Mouse (Mus musculus) layer of hippocampus, postnatal 14 days (tissue): Measurements from ENCODE around the gene Pard3b. TPM values are rescaled to one million over a fixed set of nuclear protein-coding genes. Genes with fewer than 3 reads are reported as not detected.
A peak's percentile ranks its signal among the peaks of the same experiment; 100 is the strongest.
"Not testable (repeated sequence)": the region's sequence is repeated elsewhere in the genome, so short reads cannot be mapped to it uniquely, and the experiment has no call there.

Experiments used
- DNase-seq, 2 experiments: peaks; one replicate each; pipeline ENCODE4 v3.0.0; 2021 to 2022; ENCODE audit warnings: low spot score in 2 of 2, mixed read lengths in 1 of 2
- total RNA-seq, 2 experiments: library from RNA; stranded (reverse); gene quantifications; 2 replicates each; pipeline ENCODE4 v1.2.3; 2021

Gene Pard3b
- total RNA-seq, 2 experiments from 2014 or later, result 5.5 to 8.2 TPM

- no peak for DNase-seq
Observed at GRCm38 (mm10) chr1:62564245-62565119, 925.9 kb downstream of the Pard3b start.

GRCm38 (mm10) chr1:62565120-62565809 lies 926.6 kb downstream of the Pard3b start:
- no peak for DNase-seq

GRCm38 (mm10) chr1:62566596-62566995 lies 928.0 kb downstream of the Pard3b start:
- DNase-seq, result no peak

- no peak for DNase-seq
Observed at GRCm38 (mm10) chr1:62576939-62577590, 938.4 kb downstream of the Pard3b start.

GRCm38 (mm10) chr1:62579024-62579765 lies 940.6 kb downstream of the Pard3b start:
- no peak for DNase-seq

- DNase-seq, result no peak
Observed at GRCm38 (mm10) chr1:62580314-62580935, 941.8 kb downstream of the Pard3b start.

GRCm38 (mm10) chr1:62582476-62582875 lies 943.9 kb downstream of the Pard3b start:
- no peak for DNase-seq

GRCm38 (mm10) chr1:62587536-62587935 lies 948.9 kb downstream of the Pard3b start:
- peak; percentile 33 to 64 for DNase-seq

- DNase-seq, result peak in 1 of 2 experiments; percentile 49
Observed at GRCm38 (mm10) chr1:62591296-62592031, 952.8 kb downstream of the Pard3b start.

GRCm38 (mm10) chr1:62595401-62595800 lies 956.8 kb downstream of the Pard3b start:
- no peak for DNase-seq

GRCm38 (mm10) chr1:62597751-62598400 lies 959.3 kb downstream of the Pard3b start:
- DNase-seq, result peak in 1 of 2 experiments; percentile 55

- no peak for DNase-seq
Observed at GRCm38 (mm10) chr1:62598551-62598950, 959.9 kb downstream of the Pard3b start.

GRCm38 (mm10) chr1:62604644-62605043 lies 966.0 kb downstream of the Pard3b start:
- not testable (repeated sequence) for DNase-seq

- no peak for DNase-seq
Observed at GRCm38 (mm10) chr1:62618109-62618665, 979.6 kb downstream of the Pard3b start.

- DNase-seq, result no peak
Observed at GRCm38 (mm10) chr1:62619456-62619855, 980.8 kb downstream of the Pard3b start.

- DNase-seq, result no peak
Observed at GRCm38 (mm10) chr1:62622447-62622846, 983.8 kb downstream of the Pard3b start.

- DNase-seq, result no peak
Observed at GRCm38 (mm10) chr1:62624166-62624565, 985.5 kb downstream of the Pard3b start.

- DNase-seq, result no peak
Observed at GRCm38 (mm10) chr1:62624836-62625235, 986.2 kb downstream of the Pard3b start.

GRCm38 (mm10) chr1:62625332-62625731 lies 986.7 kb downstream of the Pard3b start:
- no peak for DNase-seq
